ENCODE assay signal across 27 mouse cellular contexts in the genomic region with DNA sequence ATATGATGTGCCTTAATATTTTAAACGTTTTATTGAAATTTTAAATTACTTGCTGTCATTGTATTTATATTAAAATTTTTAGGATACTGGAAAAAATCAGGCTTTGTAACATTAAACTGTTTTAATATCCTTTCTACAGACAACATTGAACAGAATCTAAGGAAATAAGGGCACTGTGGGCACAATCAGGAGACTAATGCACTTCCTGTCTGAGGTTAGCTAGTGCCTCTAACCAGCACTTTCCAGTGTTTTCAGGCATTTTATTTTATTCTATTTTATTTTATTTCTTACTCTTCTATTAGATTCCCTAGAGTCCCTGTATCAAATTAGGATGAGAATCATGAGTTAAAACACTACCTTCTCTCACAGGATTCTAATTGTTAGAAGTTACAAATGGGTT. TPM values are rescaled to one million over a fixed set of nuclear protein-coding genes. Genes with fewer than 3 reads are reported as not detected.
A peak's percentile ranks its signal among the peaks of the same experiment; 100 is the strongest.
DNase-seq lines count a peak whose midpoint lies in the region; ATAC-seq lines count a peak whose summit lies in the region.
"Had no signal": no experiment of that assay in that cellular context is flagged by ENCODE, and none has a peak within 500 bp of the region (broad histone marks: within the 10 kb centered on the region; RNA-seq: fewer than 3 reads in every experiment).

No protein-coding gene starts in this region.

- H3K9me3 ChIP-seq in forebrain, embryonic 12.5 days: no peaks in the 10 kb centered on the region
- H3K9me3 ChIP-seq: embryonic facial prominence, embryonic 13.5 days; embryonic facial prominence, embryonic 15.5 days; forebrain, embryonic 10.5 days; forebrain, embryonic 13.5 days; forebrain, embryonic 15.5 days; G1E had no signal

- H3K36me3 ChIP-seq in forebrain, embryonic 12.5 days (replicated peaks): no peaks in the 10 kb centered on the region
- H3K36me3 ChIP-seq: embryonic facial prominence, embryonic 13.5 days; embryonic facial prominence, embryonic 15.5 days; forebrain, embryonic 10.5 days; forebrain, embryonic 15.5 days had no signal

- no peak overlapping the region for H3K4me3 ChIP-seq in forebrain, embryonic 12.5 days (replicated peaks)
- H3K4me3 ChIP-seq: embryonic facial prominence, embryonic 13.5 days; embryonic facial prominence, embryonic 15.5 days; erythroblast, embryonic 14.5 days; forebrain, embryonic 10.5 days; forebrain, embryonic 13.5 days; forebrain, embryonic 15.5 days had no signal

- ATAC-seq in common myeloid progenitor, adult 5-6 weeks (replicated peaks; ENCODE audit: low read depth, poor library complexity, severe bottlenecking): peak; percentile 84
- 0 out of 2 replicates have a peak, but pooled peaks have one; percentile 35 for ATAC-seq in megakaryocyte progenitor cell, adult 5-6 weeks (replicated peaks; ENCODE audit: poor library complexity)
- ATAC-seq in forebrain, embryonic 12.5 days (ENCODE audit: low FRiP score): no peak
- ATAC-seq: activated CD4-positive, CD25-positive, alpha-beta regulatory T cell, adult 4 months; CD4-positive, CD25-positive, alpha-beta regulatory T cell, adult 4 months; forebrain, embryonic 13.5 days; forebrain, embryonic 15.5 days; forebrain, postnatal 0 days; Patski had no signal

- peak; percentile 67 for DNase-seq in 416B (ENCODE audit: low read depth)
- DNase-seq in thymus, postnatal 36 days: no peak
- DNase-seq: adrenal gland, adult 8-10 months; adrenal gland, postnatal 14 days; adrenal gland, postnatal 36 days; B cell, adult 2 months; cerebellum, adult 11-12 months; cerebellum, adult 2 months; cerebellum, adult 9-10 months; cerebellum, postnatal 10 days; cerebellum, postnatal 25 days; embryo, embryonic 11 days; forebrain, postnatal 0 days had no signal

- 82% methylated on average over 1 of the region's 1 CpGs for WGBS in forebrain, embryonic 12.5 days

- H3K27ac ChIP-seq in forebrain, embryonic 12.5 days: no peak overlapping the region
- H3K27ac ChIP-seq: embryonic facial prominence, embryonic 13.5 days; embryonic facial prominence, embryonic 15.5 days; forebrain, embryonic 10.5 days; forebrain, embryonic 13.5 days; forebrain, embryonic 15.5 days had no signal

- no peaks in the 10 kb centered on the region for H3K27me3 ChIP-seq in forebrain, embryonic 12.5 days
- H3K27me3 ChIP-seq: CH12.LX; embryonic facial prominence, embryonic 13.5 days; embryonic facial prominence, embryonic 15.5 days; forebrain, embryonic 13.5 days; forebrain, embryonic 15.5 days; Patski had no signal

- H3K4me2 ChIP-seq in forebrain, embryonic 12.5 days: no peak overlapping the region
- H3K4me2 ChIP-seq: embryonic facial prominence, embryonic 13.5 days; embryonic facial prominence, embryonic 15.5 days; forebrain, embryonic 13.5 days; forebrain, embryonic 15.5 days had no signal

- peaks cover 2% of the 10 kb centered on the region for H3K4me1 ChIP-seq in forebrain, embryonic 12.5 days
- H3K4me1 ChIP-seq: embryonic facial prominence, embryonic 13.5 days; embryonic facial prominence, embryonic 15.5 days; forebrain, embryonic 13.5 days had no signal

- H3K9ac ChIP-seq in forebrain, embryonic 12.5 days: no peak overlapping the region
- H3K9ac ChIP-seq: embryonic facial prominence, embryonic 13.5 days; embryonic facial prominence, embryonic 15.5 days; forebrain, embryonic 13.5 days; forebrain, embryonic 15.5 days; forebrain, postnatal 0 days had no signal

RNA-seq across cellular contexts. Expression of a gene that starts 28.1 kb away (rescaled TPM):
- total RNA-seq in common myeloid progenitor, adult 5-6 weeks (2017): 8.1 and 8.7 TPM in 2 replicates
- 1.8 and 2.2 TPM in 2 replicates for total RNA-seq in megakaryocyte progenitor cell, adult 5-6 weeks (2015)
- 0.58 and 4.7 TPM in 2 replicates for total RNA-seq in megakaryocyte progenitor cell, adult 5-6 weeks (2017)
- 7.9 and 9.4 TPM in 2 replicates for polyA plus RNA-seq in forebrain, embryonic 12.5 days (2016; fragmentation: Nextera tagmentation; extraction: Ambion mirVana)
- total RNA-seq: CH12.LX had no signal
- polyA plus RNA-seq: activated CD4-positive, CD25-positive, alpha-beta regulatory T cell, adult 4 months had no signal
